Mouse (Mus musculus) adrenal gland, postnatal 36 days (tissue): ENCODE results near the gene Ptgr1. TPM values are rescaled to one million over a fixed set of nuclear protein-coding genes. Genes with fewer than 3 reads are reported as not detected.
A peak's percentile ranks its signal among the peaks of the same experiment; 100 is the strongest.

Experiments
- DNase-seq, 2 experiments: peaks; one replicate each; pipeline ENCODE4 v3.0.0; 2021; ENCODE audit warnings: mixed read lengths in 1 of 2
- long read RNA-seq, 2 experiments: library from polyadenylated mRNA; stranded (forward); transcript quantifications; one replicate each; pipeline ENCODE4 v2.0.0; 2021; ENCODE audit warnings: borderline sequencing depth in 2 of 2
- total RNA-seq, 2 experiments: library from RNA; stranded (reverse); gene quantifications; 2 replicates each; pipeline ENCODE4 v1.2.3; 2021

Ptgr1 gene
- 10 to 100 TPM; 19.2 to 30.0 TPM for total RNA-seq
- long read RNA-seq, experiment 1, transcript Ptgr1-201 (10 exons, 2,296 nt) = major isoform, 26 of 30 reads
- long read RNA-seq, experiment 1, partial matches to known transcripts = 1 of 30 reads
- long read RNA-seq, experiment 1, other reads (novel, unspliced or antisense) = 3 of 30 reads
- long read RNA-seq, experiment 2, transcript Ptgr1-201 (10 exons, 2,296 nt) = major isoform, 8 of 10 reads
- long read RNA-seq, experiment 2, partial matches to known transcripts = 0 of 10 reads
- long read RNA-seq, experiment 2, other reads (novel, unspliced or antisense) = 2 of 10 reads

DNA sequence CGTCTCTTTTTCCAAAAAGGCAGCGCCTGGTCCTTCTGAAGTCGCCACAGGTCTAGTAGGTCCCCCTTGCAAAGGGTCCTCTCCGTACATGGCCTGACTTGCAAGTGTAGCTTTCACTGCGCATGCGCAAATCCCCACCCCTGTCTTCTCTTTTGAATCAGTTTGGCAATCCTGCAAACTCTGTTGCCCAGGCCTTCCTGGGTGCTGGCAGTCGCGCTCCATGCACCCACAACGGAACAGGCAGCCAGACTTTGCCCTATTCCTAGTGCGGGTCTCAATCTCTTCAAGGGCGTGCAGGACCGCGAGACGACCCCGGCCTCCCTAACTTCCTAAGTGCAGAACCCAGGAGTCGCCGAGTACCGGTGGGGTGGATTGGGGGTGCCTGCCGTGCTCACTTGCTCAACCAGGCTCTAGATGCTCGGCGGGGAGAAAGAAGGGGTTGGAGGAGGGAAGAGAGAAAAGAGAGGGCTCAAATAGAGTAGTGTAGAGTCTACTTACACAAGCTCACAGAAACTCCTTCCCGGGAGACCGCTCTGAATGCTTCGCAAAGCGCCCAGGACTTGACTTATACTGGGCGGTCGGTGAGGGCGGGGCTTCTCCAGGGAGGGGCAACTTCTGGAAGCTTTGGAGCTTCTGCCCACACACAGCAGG lies at the start of gene Ptgr1:
Ptgr1 (minus strand) TSS at position 580 of the 651 bp plus-strand sequence.
- peak; percentile 92 for DNase-seq

DNA sequence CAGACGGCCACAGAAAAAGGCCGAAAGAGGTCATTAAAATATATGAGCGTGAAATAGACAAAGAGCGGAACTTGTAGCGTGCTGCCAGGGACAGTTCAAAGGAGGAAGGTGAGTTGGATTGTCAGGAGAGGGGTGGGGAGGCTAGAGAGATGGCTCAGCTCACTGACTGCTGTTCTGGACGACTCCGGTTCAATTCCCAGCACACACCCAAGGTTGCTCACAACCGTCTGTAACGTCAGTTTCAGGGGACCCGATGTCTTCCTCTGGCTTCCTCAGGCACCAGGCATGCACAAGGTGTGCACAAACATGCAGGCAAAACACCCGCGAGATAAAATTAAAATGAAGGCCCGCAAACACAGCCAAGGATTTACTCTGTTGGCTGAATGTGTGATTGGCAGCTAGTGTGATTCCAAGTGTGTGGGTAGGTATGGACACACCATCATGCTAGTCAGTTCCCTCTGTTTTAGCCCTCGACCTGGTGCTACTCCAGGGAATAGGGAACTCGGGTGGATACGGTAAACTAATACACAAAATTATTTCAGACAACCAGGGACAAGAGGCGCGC lies 48.9 kb upstream of the Ptgr1 start:
- no peak for DNase-seq

DNA sequence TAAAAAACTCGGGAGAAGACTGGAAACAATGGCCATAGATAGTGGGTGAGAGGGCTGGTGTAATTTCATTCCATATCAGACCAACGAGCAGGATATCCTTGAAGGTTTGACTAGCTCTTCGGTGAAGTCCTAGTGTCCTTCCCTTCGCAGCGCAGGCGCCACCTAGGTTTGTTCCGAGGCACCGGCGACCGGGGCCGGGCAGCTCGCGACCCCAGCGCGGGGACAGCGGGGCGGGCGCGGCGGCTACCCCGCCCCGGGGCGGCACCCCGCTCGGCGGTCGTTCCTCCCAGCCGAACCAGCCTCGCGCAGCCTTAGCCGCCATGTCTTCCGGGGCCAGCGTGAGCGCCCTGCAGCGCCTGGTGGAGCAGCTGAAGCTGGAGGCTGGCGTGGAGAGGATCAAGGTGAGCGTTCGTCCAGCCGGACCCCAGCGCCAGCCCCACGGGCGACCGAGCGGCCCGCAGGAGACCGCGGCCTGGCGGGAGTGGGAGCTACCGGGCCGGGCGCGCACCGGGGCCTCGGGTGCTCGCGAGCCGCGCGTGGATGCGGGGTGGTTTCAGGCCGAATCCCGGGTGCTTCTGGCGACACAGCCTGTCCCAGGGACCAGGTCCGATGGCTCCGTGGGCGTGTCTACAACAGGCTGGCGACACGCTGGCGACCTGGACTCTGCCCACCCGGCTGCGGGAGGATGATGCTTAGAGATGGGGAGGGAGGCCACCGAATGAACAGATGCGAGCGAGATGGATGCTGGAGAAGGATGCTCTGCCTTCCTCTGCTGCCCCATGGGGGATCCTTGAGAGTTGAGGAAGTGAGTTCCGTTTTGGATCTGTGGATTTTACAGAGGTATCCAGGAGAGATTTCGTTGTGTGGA lies 48.2 kb upstream of the Ptgr1 start, which contains the start of gene Gng10:
Gng10 (plus strand) TSS at position 171 of the 868 bp plus-strand sequence.
- peak; percentile 81 to 87 for DNase-seq

DNA sequence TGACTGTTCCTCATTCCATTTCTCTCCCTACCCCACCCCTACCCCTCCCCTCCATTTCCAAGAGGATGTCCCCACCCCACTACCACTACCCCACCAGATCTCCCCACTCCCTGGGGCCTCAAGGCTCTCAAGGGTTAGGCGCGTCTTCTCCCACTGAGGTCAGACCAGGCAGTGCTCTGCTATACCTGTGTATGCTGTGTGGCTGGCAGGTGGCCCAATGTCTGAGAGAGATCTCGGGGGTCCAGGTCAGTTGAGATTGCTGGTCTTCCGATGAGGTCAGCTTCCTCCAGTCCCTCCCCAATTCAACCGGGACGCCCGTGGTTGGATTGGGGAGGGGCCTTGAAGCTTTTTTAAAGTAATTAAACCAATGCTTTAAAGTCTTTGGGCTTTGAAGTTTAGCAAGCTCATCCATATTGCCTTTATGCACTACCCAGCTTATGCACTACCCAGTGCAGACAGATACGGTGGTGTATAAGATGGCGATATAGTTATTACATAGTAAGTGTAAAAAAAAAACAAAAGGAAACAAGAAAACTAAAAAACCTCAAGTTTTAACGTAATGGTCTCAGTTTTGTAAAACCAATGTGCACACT lies 47.5 kb upstream of the Ptgr1 start:
- DNase-seq = no peak

DNA sequence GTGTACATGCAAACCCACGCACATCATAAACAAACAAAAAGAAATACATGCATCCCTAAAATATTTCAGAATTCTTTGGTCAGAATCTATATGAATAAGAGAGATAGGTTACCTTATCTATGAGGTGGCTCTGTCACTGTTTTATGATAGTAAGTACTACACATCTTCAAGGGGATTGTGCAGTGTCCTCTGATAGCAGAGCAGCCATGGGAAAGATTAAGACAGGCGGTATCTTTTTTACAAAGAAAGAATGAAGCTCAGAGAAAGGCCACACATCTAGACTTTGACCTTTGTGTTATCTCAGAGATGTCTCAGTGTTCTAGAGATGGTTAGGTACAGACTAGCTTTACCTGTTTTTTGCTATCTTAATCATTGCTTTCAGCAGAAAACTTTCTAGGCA lies 30.0 kb upstream of the Ptgr1 start:
- DNase-seq = no peak

DNA sequence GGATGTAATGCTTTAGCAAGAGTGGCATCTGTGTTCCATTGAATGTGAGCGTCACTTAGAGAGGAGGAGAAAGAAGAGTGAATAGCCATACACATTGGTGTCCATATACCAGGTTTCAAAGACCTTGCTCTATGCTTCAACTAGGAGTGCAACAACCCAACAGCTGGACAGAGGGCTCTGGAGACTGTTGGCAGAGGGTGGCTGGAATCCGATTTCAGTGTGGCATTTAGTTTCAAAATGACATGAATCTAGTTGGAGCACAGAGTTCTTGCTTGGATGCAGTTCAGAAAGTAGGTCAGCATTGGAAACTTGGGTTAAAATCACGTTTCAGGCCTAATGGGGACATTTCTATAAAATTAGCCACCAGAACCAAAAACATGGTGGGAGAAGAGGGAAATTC lies 28.3 kb upstream of the Ptgr1 start:
- no peak for DNase-seq

DNA sequence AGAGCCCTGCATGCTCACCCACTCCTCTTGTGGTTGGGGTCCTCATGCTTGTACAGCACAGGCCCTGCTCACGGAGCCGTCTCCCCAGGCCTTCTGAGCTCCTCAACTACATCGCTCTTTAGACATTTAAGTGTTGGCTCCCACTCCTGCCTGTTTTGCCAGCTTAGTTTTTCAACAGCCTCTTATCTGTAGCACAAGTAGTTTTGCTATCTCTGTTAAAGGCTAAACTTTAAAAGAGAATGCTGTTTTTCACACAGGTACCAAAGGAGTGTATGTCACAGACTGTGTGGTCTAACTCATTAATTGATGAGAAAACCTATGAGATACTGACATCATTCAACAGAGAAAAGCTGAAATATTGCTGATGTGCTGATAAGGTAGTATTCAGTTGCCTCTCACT lies 24.5 kb upstream of the Ptgr1 start:
- no peak for DNase-seq

DNA sequence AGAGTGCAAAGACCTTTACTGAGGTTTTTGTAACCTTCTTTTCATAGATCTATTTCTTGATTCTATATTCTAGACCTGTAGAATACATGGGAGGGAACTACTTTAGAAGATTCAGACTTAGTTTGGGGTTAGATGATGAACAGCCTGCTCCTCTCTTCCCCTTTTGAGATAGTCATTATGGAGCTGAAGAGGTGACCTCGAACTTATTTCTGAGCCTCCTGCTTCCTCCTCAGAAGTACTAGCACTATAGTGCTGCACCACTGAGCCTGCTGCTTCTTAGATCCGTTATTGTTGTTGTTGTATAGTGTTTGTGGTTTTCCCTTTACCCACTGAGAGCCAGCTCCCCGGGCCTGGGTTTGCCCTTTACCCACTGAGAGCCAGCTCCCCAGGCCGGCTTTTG lies 22.8 kb upstream of the Ptgr1 start:
- DNase-seq = peak in 1 of 2 experiments; percentile 25

DNA sequence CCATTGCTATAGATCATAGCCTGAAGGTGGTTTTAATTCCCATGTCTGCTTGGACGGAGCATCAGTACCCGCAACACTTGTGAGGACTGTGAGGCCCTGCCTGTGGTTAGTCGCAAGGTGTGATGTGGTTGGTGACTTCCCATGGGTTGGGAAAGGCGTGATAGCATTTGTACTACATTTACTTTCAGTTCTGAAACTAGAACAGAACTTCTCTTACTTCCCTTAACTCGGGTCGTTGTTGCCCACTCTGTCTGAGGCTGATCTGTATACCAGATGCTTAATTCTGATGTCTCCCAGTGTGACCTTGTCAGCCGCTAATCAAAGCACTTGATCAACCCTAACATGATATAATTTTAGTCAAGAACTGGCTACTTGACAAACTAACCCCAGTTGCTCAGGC lies 22.3 kb upstream of the Ptgr1 start:
- no peak for DNase-seq

DNA sequence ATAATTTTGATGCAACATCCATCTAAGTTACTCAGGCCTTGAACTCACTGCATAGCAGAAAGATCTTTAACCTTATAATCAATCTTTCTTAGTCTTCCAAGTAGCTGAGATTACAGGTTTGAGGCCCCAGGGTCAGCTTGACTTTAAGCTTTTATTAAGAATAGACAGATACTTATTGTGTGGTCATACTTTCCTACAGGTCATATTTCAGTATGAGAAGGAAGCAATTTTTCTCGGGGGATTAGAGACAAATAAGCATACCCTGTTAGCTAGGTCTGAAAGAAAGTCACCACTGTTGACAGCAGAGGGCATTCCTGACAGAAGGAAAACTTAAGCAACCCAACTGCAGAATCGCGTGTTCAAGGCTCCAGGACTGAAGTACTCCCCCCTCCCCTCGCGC lies 21.1 kb upstream of the Ptgr1 start:
- DNase-seq = no peak

DNA sequence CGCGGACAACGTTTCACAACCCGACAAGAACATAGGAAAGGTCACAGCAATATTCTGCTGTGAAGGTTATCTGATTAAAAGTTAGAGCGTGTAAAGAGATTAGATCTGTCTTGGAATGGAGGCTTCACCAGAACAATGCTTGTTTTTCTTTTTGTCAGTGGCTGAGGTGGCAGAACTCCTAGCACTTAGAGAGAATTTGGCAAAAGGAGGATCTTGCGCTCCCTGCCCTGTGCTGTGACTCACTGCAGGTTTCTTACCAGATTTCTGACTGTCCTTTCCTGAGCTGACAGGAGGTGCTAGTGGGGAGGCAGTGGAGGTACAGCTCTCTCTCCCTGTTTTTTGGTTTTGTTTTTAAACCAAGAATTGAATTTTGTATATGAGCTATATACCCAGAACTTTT lies 20.1 kb upstream of the Ptgr1 start:
- DNase-seq = peak; percentile 31 to 38

DNA sequence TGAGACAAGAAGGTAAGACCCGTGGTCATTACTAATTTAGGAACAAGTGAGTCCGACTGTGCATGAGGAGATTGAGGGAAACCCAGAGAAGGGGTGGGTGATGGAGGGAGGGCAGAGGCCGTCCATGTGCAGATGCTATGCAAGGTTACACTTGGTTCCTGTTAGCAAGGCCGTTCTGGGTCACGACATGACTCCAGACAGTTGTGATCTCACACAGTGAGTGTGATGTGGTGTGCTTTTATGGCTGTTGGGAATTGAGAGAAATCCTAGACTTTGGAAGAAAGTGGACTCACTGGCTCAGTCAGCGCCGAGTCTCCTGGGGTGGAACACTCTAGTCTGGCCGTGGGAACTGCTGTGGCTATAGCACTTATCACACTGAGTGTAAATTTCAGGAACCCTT lies 19.3 kb upstream of the Ptgr1 start:
- DNase-seq = no peak

DNA sequence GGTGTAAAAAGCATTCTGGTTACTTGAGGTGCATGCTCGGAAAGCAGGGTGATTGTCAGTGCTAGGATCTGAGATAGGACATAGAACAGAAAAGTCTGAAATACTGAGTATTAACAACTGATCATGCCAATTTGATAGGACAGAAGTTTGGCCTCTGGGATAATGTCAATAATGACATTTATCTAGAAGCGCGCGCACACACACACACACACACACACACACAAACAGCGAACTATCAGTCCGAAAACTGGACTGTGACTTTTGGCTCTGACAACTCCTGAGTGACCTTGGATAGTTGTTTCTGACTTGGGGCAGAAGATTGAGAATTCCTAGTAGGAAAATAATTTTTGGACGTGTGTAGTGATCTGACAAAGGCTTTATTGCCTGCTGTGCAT lies 16.9 kb upstream of the Ptgr1 start:
- peak in 1 of 2 experiments; percentile 16 for DNase-seq

DNA sequence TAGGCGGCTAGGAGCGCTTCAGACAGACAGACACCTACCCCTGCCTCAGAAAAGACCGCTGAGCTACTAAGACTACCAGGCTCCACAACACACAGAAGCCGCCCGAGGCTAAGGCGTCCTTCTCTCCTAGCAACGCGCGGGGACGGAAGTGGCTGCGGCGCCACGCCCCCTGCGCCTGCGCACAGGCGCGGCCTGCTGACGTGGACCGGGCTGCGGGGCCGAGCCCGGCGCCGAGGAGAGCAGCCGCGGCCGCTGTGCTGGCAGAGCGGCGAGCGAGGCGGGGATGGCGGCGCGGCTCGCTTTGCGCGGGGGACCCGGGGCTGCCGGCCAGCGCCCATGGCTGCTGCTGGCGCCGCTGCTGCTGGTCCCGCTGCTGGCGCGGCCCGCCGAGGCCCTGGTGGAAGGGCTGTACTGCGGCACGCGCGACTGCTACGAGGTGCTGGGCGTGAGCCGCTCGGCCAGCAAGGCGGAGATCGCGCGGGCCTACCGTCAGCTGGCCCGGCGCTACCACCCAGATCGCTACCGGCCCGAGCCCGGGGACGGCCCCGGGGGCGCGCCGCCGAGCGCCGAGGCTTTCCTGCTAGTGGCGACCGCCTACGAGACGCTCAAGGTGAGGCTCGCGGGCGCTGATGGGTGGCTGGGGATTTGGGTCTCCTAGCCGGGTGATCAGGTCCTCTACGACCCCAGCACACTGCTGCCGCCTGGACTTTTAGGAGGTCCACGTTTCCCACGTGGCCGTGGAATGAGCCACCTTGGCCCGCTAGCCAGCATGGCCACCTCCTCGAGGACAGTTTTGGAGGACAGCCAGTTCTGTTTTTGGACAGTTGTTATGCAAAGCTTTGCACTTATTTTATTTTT lies 16.3 kb upstream of the Ptgr1 start, which contains the start of gene Gm20503:
Gm20503 (plus strand) TSS at position 263 of the 858 bp plus-strand sequence.
- DNase-seq = peak; percentile 95 to 96

DNA sequence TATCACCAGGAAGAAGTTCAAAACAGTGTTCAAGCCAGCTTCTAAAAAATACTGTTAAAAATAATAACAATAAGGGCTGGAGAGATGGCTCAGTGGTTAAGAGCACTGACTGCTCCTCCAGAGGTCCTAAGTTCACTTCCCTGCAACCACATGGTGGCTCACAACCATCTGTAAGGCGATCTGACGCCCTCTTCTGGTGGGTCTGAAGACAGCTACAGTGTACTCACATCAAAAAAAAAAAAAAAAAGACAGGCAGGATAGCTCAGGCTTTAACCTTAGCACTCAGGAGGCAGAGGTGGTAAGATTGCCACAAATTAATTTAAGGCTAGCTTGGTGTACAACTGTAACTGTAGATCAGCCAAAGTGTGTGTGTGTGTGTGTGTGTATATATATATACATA lies 13.7 kb upstream of the Ptgr1 start:
- DNase-seq = peak; percentile 46 to 63

DNA sequence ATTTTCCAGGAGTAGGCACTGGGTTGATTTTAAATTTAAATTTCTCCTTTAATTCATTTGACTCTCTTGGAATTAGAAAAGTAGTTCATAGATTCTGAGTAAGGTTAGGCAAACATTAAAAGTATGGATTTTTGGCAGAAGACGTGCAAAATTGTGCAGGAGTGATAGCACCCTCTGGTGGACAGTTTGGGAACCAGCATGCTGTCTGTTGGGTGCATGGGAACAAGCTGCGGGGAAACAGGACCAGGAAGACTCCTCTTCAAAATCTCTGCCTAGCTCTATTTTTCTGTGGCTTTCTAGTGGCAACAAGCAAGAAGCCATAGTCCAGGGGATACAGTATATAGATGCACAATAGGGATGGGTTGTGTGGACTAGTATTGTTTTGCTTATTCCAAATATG lies 12.8 kb upstream of the Ptgr1 start:
- peak; percentile 77 to 78 for DNase-seq

DNA sequence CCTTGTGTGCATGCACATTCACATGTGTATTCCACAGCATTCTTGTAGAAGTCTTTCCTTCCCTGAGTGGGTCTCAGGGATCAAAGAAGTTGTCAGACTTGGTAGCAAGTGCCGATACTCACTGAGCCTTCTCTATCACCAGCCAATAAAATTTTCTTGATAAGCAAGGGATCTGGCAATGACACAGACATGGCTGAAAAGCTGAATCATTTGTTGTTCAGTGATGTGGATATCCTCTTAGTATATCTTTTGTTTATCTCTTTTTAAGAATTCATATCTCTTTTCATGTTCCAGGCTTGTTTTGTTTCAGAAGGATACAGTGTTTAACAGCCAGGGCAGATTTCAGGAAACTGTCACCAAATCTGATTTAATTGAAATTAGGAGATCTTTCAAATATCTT lies 11.8 kb upstream of the Ptgr1 start:
- no peak for DNase-seq

DNA sequence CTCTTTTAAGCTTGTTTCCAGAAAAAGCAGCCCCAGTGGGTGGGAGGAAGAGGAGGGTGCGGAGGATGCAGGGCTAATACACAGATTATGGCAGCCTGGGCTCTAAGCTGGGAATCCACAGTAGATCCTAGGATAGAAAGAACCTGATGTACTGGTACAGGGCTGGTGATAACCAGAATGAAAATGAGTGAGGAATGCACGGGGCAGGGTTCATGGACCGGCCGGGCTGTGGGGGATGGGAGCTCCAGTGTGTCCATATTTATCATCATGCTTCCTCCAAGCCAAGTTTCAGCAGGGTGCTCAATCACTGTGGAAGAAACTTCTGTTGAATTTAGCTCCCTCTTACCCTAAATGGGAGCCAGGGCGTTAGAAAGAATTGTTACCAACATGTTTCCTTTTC lies 10.2 kb upstream of the Ptgr1 start:
- DNase-seq = peak in 1 of 2 experiments; percentile 69

DNA sequence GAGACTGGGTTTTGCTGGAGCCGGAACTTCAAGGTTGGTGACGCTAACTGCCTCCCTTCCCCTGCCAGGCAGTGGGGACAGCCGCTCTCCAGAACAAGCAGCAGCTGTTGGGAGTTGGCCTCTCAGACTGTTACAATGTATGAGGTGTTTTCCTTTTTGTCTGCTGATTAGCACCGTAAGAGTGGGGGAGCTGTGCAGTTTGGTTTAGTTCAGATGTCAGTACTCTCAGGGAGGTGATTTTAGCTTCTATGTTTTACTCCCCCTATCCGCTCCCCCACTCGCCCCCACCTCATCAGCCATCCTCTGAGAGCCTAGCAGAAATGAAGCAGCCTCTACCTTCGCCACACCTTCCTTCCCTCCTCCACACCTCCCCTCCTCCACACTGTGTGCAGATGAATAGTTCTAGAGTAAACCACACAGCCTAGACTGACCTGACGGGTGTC lies 8.4 kb upstream of the Ptgr1 start:
- peak; percentile 51 to 64 for DNase-seq

DNA sequence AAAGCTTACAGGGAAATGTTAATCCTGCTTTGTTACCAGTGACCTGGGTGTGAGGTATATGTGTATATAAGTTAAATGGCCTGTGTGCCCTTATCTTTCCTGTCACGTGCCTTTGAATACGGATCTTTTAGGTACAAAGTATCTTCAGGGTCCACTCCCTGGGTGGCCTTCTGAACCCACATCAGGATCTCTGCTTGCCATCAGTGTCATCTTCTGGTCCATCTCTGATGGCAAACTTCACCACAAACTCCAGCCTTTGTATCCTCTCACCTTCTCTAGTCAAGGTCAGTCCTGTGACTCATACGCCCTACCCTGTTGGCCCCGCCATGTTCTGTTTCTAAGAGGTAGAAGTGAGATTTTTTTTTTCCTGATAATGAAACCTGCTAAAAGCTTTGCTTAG lies 7.8 kb upstream of the Ptgr1 start, which contains the start of gene Dnajc25:
Dnajc25 (plus strand) TSS at position 301 of the 400 bp plus-strand sequence.
- DNase-seq = peak in 1 of 2 experiments; percentile 18

DNA sequence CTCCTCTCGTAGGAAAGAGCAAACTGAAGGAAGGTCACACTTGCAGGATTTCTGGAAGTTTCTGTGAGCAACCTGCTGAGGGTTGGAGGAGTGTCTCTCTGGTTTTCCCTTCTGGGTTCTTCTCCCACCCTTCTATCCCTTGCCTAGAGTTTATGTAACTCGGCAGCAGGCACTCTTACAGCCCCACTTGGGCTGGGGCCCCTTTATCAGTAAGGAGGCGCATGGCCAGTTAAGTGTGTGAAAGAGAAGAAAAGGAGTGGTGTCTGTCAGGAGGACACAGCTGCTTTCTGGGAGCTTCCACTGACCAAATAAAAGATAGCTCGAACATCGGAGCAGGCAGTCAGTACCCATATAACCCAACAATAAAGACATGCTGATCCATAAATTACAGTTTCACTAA lies 5.3 kb upstream of the Ptgr1 start:
- DNase-seq = no peak
